Mouse (Mus musculus) adrenal gland, adult 10 weeks (tissue): ENCODE data around the gene Isg20l2. TPM values are rescaled to one million over a fixed set of nuclear protein-coding genes. Genes with fewer than 3 reads are reported as not detected.

Experiments used
- polyA plus RNA-seq: library from polyadenylated mRNA; stranded (reverse); fragments of 350-450 nt; fragmentation: Illumina TruSeq; extraction: RNeasy Lipid Tissue Mini Kit (QIAGEN cat#74804); gene quantifications from one replicate; pipeline ENCODE4 v1.2.3, GENCODE M21; 2014; ENCODE audit warnings: low read depth, low replicate concordance

Gene Isg20l2
- polyA plus RNA-seq, result 19.4 TPM

DNA sequence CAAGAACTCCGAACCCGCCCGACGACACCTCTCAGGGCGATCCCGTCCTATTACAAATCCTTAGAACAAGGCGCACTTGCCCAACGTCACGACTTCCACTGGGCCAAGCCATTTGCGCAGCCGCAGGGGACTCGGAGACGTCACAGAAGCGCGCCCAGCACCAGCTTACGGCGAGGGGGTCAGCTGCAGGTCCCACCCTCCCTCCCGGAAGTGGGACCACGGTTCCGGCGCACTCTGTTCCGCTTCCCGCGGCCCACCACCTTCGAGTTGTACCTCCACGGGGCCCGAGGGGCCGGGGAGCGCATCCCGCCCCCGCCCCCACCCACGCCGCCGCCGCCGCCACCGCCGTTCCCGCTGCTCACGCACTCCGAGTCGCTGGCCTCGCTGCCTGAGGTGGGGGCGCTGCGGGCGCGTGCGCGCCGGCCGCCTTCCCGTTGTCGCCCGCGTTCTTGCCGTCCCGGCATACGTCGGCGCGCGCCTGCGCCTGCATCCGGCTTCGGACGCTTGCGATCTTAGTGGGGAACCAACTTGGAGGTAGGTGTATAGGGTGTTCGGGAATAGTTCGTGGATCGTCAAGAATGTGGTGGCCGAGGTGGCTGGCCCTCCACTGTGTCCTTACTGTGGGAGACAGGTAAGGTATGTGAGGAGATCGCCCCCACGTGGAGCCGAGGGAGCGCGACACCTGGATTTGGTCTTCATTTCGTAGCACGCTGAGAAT lies at the start of gene Isg20l2, which contains the start of gene Rrnad1:
Gene Isg20l2, plus strand, starts transcription at position 237 of the 718 bp plus-strand sequence.
Gene Rrnad1, minus strand, starts transcription at position 640 of the 718 bp plus-strand sequence.

DNA sequence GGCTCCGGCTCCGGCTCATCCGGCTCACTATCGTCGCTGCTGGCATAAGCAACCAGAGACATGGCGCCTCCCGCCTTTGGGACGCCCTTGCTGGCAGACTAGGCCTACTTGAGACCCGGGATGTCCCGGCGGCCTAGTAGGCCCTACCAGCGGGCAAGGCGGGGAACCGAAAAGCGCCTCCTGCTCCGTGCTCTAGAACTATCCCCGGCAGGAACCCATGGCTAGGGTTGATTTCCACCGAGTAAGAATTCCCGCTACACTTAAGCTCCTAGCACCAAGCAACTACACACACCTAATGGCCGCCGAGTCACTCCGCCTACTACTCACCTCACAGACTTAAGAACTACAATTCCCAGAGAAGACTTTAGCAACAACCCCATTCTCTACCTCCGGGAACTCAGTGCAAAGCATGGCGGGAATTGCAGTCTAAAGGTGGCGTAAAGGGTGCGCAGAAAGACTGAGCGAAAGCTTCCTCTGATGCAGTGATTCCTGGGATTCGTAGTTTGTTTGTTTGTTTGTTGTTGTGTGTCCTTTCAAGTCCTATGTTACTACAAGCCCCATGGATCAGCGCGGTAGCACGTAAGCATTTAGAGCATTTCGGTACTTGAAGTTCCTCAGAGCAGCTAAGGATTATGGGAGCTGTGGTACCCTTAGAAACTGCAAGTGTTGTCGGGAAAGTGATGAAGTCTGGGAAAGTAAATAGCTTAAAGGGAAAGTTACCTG lies 44.7 kb upstream of the Isg20l2 start, which contains the start of gene Prcc:
Gene Prcc, minus strand, starts transcription at position 328 of the 723 bp plus-strand sequence.

DNA sequence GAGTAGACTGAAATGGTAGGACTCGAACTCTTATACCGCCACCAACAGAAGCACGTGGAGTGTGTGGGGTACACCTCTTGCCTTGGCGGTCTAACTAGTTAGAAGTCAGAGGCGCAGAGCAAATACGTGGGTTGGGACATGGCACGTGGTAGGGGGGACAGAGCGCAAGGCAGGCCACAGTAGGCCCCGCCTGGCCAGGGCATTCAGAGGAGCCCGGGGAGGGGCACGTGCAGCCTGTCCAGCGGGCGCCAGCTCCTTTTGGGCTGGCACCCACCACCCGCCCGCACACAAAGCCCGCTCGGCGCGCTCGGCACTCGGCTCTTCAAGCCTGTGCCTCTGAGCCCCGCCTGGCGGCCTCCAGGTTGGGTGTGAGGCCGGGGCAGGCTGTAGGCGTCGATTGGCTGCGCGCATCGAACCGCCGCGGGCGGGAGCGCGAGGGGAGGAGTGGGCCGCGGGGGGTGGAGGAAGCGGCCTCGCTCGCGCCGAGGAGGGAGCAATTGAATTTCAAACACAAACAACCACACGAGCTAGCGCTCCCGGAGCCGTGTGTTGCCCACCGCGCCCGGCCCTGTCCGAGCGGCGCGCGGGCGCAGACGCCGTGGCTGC lies 24.1 kb upstream of the Isg20l2 start, which contains the start of gene Hdgf:
Gene Hdgf, plus strand, starts transcription at position 442 of the 606 bp plus-strand sequence.

DNA sequence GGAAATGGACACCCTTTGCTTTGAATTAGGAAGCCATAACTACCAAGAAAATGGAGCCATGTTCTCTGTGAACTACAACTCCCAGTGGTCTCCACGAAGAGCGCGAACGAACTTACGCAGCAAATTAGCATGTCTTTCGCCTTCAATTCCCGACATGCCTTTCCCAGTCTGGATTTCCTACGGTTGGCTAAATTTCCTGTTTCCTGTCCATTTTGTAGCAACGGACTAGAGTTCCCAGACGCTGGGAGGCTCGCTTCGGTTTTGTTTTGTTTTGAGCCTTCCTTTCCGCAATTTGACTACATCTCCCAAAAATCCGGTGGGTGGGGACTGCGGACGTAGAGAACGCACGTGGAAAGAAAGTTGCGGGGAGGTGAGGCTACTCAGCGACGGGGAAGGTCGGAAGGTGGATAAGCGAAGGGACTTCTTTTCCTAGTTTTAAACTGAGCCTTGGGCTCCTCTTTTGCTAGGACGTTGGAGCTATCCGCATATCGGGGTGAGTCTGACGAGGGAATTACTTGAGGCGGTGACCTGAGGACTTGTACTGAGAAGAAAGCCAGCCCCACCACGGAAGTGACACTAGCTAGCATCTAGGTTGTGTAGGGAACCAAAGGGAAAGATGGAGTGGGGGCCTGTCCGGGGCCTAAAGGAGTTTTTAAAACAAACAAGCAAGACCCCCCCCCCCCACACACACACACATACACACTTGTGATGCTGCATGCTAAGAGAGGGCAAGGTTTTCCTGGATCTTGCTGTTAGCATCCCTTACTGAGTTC lies 10.6 kb upstream of the Isg20l2 start, which contains the start of gene Mrpl24:
Gene Mrpl24, plus strand, starts transcription at position 171 of the 773 bp plus-strand sequence.

DNA sequence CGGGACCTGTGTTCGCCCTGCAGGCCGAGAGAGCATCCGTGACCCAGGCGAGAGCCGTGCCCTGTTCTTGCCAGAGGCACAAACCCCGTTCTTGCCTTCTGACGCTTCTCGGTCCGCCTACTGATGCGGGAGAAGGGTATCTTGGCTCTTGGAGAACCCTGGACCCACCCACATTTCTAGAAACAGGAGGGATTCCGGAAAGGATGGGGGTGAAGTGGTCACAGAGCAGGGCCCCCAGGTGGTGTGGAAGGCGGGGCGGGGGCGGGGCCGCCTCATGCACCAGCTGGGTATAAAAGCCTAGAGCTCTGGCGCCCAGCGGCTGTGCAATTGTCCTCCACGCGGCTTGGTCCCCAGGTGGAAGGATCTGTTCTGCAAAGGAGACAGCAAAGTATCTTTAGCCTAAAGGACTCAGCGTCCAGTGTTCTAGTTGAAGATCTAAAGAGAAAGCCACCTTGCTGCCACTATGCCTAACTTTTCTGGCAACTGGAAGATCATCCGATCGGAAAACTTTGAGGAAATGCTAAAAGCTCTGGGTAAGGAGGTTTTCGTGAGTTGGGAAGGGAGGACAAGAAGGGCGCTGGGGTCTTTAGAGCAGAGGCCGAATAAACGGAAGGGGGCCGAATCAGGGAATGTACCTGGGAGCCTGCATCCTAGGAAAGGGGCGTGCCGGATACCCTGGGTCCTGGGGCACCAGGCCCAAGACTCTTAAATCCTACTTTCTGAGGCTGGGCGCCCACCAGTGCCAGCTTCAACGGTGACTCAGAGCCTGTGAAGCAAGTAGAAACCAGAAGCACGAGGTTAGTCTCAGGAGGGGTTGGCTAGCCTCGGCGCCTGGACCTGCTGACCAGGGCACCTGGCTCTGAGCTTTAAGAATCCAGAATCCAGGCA lies 18.5 kb downstream of the Isg20l2 start, which contains the start of gene Crabp2:
Gene Crabp2, plus strand, starts transcription at position 289 of the 888 bp plus-strand sequence.

DNA sequence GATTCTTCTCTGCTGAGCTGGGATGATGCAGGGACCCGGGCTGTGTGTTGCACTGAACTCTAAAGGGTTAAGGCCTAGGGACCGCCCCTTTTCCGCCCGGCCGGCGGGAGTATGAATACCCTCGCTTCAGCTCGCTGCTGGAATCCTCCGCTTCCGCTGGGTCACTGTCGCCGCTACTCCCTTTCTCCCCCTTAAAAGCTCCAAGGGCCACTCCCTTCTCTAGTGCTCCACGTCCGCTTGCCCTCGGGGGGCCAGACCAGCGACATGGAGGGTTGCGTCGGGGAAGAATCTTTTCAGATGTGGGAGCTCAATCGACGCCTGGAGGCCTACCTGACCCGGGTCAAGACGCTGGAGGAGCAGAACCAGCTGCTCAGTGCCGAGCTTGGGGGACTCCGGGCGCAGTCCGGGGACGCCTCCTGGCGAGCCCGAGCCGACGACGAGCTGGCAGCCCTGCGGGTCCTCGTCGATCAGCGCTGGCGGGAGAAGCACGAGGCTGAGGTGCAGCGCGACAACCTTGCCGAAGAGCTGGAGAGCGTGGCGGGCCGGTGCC lies 40.9 kb downstream of the Isg20l2 start, which contains the start of gene Nes:
Gene Nes, plus strand, starts transcription at position 140 of the 550 bp plus-strand sequence.

Other genes with a start within 250 kb of the Isg20l2 start
- gene Lrrc71, start 181.7 kb upstream of the Isg20l2 start, polyA plus RNA-seq, result not detected
- not detected for gene Ntrk1, start 135.2 kb upstream of the Isg20l2 start, polyA plus RNA-seq
- gene Insrr, start 133.4 kb upstream of the Isg20l2 start, polyA plus RNA-seq, result not detected
- gene Pear1, start 106.0 kb upstream of the Isg20l2 start, polyA plus RNA-seq, result 1.3 TPM
- not detected for gene Sh2d2a, start 83.6 kb upstream of the Isg20l2 start, polyA plus RNA-seq
- 4.7 TPM for gene Prcc, start 44.7 kb upstream of the Isg20l2 start, polyA plus RNA-seq
- 152 TPM for gene Hdgf, start 24.0 kb upstream of the Isg20l2 start, polyA plus RNA-seq
- 102 TPM for gene Mrpl24, start 10.8 kb upstream of the Isg20l2 start, polyA plus RNA-seq
- gene Rrnad1, start 403 bp downstream of the Isg20l2 start, polyA plus RNA-seq, result 11.0 TPM
- not detected for gene Crabp2, start 18.4 kb downstream of the Isg20l2 start, polyA plus RNA-seq
- 11.4 TPM for gene Nes, start 40.8 kb downstream of the Isg20l2 start, polyA plus RNA-seq
- gene Bcan, start 69.9 kb downstream of the Isg20l2 start, polyA plus RNA-seq, result 1.7 TPM
- gene Hapln2, start 97.3 kb downstream of the Isg20l2 start, polyA plus RNA-seq, result not detected
- 11.0 TPM for gene Gpatch4, start 112.8 kb downstream of the Isg20l2 start, polyA plus RNA-seq
- 37.4 TPM for gene Naxe, start 128.2 kb downstream of the Isg20l2 start, polyA plus RNA-seq
- not detected for gene Ttc24, start 148.0 kb downstream of the Isg20l2 start, polyA plus RNA-seq
- gene Iqgap3, start 151.7 kb downstream of the Isg20l2 start, polyA plus RNA-seq, result 0.47 TPM
- gene Mef2d, start 212.1 kb downstream of the Isg20l2 start, polyA plus RNA-seq, result 17.6 TPM